Mouse (Mus musculus) megakaryocyte, embryonic 14.5 days (primary cell): Measurements from ENCODE around the gene Hlcs. TPM values are rescaled to one million over a fixed set of nuclear protein-coding genes. Genes with fewer than 3 reads are reported as not detected.
A peak's percentile ranks its signal among the peaks of the same experiment; 100 is the strongest.

ENCODE experiments used
- H3K27me3 ChIP-seq: replicated peaks from 2 replicates; pipeline ENCODE3; 2012; ENCODE audit warnings: inconsistent platforms
- H3K36me3 ChIP-seq: replicated peaks from 2 replicates; pipeline ENCODE3; 2012; ENCODE audit warnings: low read length, inconsistent platforms, mixed read lengths
- H3K4me1 ChIP-seq: 2 replicates; pipeline ENCODE4 v1.6.1; 2012; ENCODE audit warnings: inconsistent platforms
- H3K4me3 ChIP-seq: replicated peaks from 2 replicates; pipeline ENCODE3; 2012; ENCODE audit warnings: moderate library complexity, mild to moderate bottlenecking, inconsistent platforms
- H3K9me3 ChIP-seq: 2 replicates; pipeline ENCODE4 v1.6.1; 2012; ENCODE audit warnings: inconsistent platforms
- FLI1 ChIP-seq: IDR thresholded peaks from 2 replicates; pipeline ENCODE4 v1.6.1; 2012; ENCODE audit warnings: low read length, inconsistent platforms, mixed read lengths
- GATA1 ChIP-seq: IDR thresholded peaks from 3 replicates; pipeline ENCODE4 v1.6.1; 2012; ENCODE audit warnings: mixed read lengths, low read length, inconsistent platforms, borderline replicate concordance
- polyA plus RNA-seq: library from polyadenylated mRNA; stranded (reverse); fragments of >175 nt; gene quantifications from 2 replicates; pipeline ENCODE4 v1.2.3, GENCODE M21; 2012; ENCODE audit warnings: low replicate concordance; ENCODE audit not compliant: insufficient read depth

Hlcs gene
- polyA plus RNA-seq, 1 experiment = 1.8 TPM

- TF ChIP-seq FLI1 (no peak), GATA1 (no peak)
- Histone ChIP-seq H3K4me3 (no peak overlapping the region), H3K9me3 (peaks cover 7% of the 10 kb centered on the region), H3K4me1 (peaks cover 25% of the 10 kb centered on the region), H3K27me3 (peaks cover 37% of the 10 kb centered on the region), H3K36me3 (no peaks in the 10 kb centered on the region)
Measured at GRCm38 (mm10) chr16:94298081-94298480, 15.3 kb downstream of the Hlcs start.

GRCm38 (mm10) chr16:94291141-94291540 is 22.2 kb downstream of the Hlcs start:
- Histone ChIP-seq H3K4me3 (no peak overlapping the region), H3K9me3 (no peaks in the 10 kb centered on the region), H3K4me1 (peaks cover 38% of the 10 kb centered on the region), H3K36me3 (no peaks in the 10 kb centered on the region), H3K27me3 (peaks cover 16% of the 10 kb centered on the region)
- TF ChIP-seq GATA1 (no peak), FLI1 (no peak)

GRCm38 (mm10) chr16:94290073-94290999 is 23.0 kb downstream of the Hlcs start:
- no peaks in the 10 kb centered on the region for H3K9me3 ChIP-seq
- TF ChIP-seq FLI1 (no peak), GATA1 (no peak)
- peak overlapping the region; percentile 97 for H3K4me3 ChIP-seq
- no peaks in the 10 kb centered on the region for H3K36me3 ChIP-seq
- peaks cover 40% of the 10 kb centered on the region for H3K4me1 ChIP-seq
- peaks cover 10% of the 10 kb centered on the region for H3K27me3 ChIP-seq

GRCm38 (mm10) chr16:94289138-94290072 is 24.0 kb downstream of the Hlcs start:
- H3K4me1 ChIP-seq = peaks cover 40% of the 10 kb centered on the region
- no peaks in the 10 kb centered on the region for H3K9me3 ChIP-seq
- H3K4me3 ChIP-seq = peak overlapping the region; percentile 97
- H3K36me3 ChIP-seq = no peaks in the 10 kb centered on the region
- H3K27me3 ChIP-seq = peaks cover 10% of the 10 kb centered on the region
- TF ChIP-seq GATA1 (no peak), FLI1 (no peak)

- peaks cover 10% of the 10 kb centered on the region for H3K27me3 ChIP-seq
- peak overlapping the region; percentile 14 for H3K4me3 ChIP-seq
- H3K36me3 ChIP-seq = peaks cover 15% of the 10 kb centered on the region
- peaks cover 11% of the 10 kb centered on the region for H3K9me3 ChIP-seq
- H3K4me1 ChIP-seq = peaks cover 36% of the 10 kb centered on the region
- TF ChIP-seq FLI1 (no peak), GATA1 (no peak)
Measured at GRCm38 (mm10) chr16:94287826-94288225, 25.5 kb downstream of the Hlcs start.

GRCm38 (mm10) chr16:94283972-94284371 is 29.4 kb downstream of the Hlcs start:
- peaks cover 23% of the 10 kb centered on the region for H3K36me3 ChIP-seq
- no peak for TF ChIP-seq FLI1
- TF ChIP-seq GATA1 = no peak
- H3K27me3 ChIP-seq = no peaks in the 10 kb centered on the region
- peaks cover 16% of the 10 kb centered on the region for H3K9me3 ChIP-seq
- no peak overlapping the region for H3K4me3 ChIP-seq
- H3K4me1 ChIP-seq = peaks cover 7% of the 10 kb centered on the region

- peaks cover 28% of the 10 kb centered on the region for H3K36me3 ChIP-seq
- TF ChIP-seq FLI1 = no peak
- no peak for TF ChIP-seq GATA1
- H3K4me1 ChIP-seq = peaks cover 9% of the 10 kb centered on the region
- H3K9me3 ChIP-seq = peaks cover 12% of the 10 kb centered on the region
- H3K27me3 ChIP-seq = peaks cover 2% of the 10 kb centered on the region
- H3K4me3 ChIP-seq = no peak overlapping the region
Measured at GRCm38 (mm10) chr16:94270826-94271225, 42.5 kb downstream of the Hlcs start.

GRCm38 (mm10) chr16:94269635-94270034 is 43.7 kb downstream of the Hlcs start:
- TF ChIP-seq FLI1 (no peak), GATA1 (no peak)

GRCm38 (mm10) chr16:94268205-94268604 is 45.2 kb downstream of the Hlcs start:
- TF ChIP-seq FLI1 = no peak
- TF ChIP-seq GATA1 = no peak
- H3K9me3 ChIP-seq = no peaks in the 10 kb centered on the region
- H3K4me1 ChIP-seq = peaks cover 9% of the 10 kb centered on the region
- H3K27me3 ChIP-seq = peaks cover 2% of the 10 kb centered on the region
- no peak overlapping the region for H3K4me3 ChIP-seq
- H3K36me3 ChIP-seq = peaks cover 19% of the 10 kb centered on the region

More at GRCm38 (mm10) chr16:94269635-94270034, 43.7 kb downstream of the Hlcs start:
- Histone ChIP-seq H3K4me3 (peak overlapping the region; percentile 68), H3K9me3 (peaks cover 11% of the 10 kb centered on the region), H3K4me1 (peaks cover 9% of the 10 kb centered on the region), H3K27me3 (peaks cover 2% of the 10 kb centered on the region), H3K36me3 (peaks cover 27% of the 10 kb centered on the region)

GRCm38 (mm10) chr16:94264611-94265010 is 48.8 kb downstream of the Hlcs start:
- H3K4me1 ChIP-seq = peaks cover 3% of the 10 kb centered on the region; the same call in 1 of the 2 replicates
- no peaks in the 10 kb centered on the region for H3K9me3 ChIP-seq
- H3K4me3 ChIP-seq = no peak overlapping the region
- no peaks in the 10 kb centered on the region for H3K27me3 ChIP-seq
- peaks cover 26% of the 10 kb centered on the region for H3K36me3 ChIP-seq
- TF ChIP-seq FLI1 (no peak), GATA1 (no peak)
